Mouse (Mus musculus) gastrocnemius, adult 18-20 months (tissue): ENCODE results near the gene Uimc1. TPM values are rescaled to one million over a fixed set of nuclear protein-coding genes. Genes with fewer than 3 reads are reported as not detected.

Source experiments
- DNase-seq: peaks from one replicate; pipeline ENCODE4 v3.0.0; 2021; ENCODE audit warnings: low spot score
- total RNA-seq, 2 experiments: library from RNA; stranded (reverse); gene quantifications; 2 replicates each; pipeline ENCODE4 v1.2.3; 2021

Gene Uimc1
- total RNA-seq, 2 experiments from 2014 or later, result 11.1 to 12.5 TPM

DNA sequence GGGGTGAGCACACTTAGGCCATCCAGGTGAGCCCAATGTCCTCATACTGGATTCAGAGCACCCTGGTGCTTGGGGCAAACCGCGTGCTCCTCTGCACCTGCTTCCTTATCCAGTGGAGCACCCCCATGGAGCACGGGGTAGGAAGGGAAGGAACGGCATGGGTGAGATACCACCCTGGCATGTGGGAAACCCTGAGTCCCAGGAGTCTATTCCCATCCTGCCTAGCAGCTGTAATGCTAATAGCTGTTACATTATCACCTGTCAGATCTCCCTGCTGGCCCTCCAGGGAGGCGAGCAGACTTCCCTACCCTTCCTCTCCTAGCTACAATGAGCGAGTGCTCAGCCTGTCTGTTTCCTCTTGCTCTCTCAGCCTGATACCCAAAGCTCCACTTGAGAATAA is 104.9 kb downstream of the Uimc1 start:
- no peak for DNase-seq

DNA sequence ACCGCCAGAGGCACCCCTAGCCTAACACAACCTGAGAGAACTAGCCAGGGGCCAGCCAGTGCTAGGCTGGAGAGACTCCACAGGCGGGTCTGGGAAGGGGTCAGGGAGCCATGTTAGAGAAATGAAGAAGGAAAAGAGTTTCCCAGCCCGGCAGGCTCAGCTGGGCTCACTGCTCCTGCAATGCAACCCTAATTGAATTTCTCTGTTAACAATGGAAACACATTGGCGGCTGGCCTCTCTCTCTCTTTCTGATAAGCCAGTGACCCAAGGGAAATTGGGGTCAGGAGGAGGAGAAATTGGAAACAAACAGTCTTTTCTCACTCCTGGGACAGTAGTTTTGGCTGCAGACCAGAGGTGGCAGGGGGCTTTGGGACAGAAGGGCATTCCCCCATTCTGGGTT is 105.5 kb downstream of the Uimc1 start:
- DNase-seq, result no peak

DNA sequence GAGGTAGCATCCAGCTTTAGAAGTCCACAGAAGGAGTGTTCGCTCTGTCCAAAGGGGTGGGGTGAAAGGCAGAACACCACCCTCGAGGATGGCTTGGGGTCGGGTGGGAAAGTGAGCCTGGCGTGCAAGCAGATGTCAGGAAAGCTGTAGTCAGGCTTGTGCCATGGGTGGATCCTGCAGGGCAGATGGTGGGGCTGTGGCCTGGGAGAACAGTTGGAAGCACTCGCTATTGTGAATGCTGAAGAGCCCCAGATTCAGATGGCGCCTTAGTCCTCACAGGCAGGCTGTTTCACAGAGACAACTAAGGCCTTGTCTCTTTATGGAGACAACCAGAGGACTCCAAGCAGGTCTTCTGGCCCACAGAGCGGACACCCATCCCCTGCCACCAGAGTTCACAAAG is 107.9 kb downstream of the Uimc1 start:
- no peak for DNase-seq

DNA sequence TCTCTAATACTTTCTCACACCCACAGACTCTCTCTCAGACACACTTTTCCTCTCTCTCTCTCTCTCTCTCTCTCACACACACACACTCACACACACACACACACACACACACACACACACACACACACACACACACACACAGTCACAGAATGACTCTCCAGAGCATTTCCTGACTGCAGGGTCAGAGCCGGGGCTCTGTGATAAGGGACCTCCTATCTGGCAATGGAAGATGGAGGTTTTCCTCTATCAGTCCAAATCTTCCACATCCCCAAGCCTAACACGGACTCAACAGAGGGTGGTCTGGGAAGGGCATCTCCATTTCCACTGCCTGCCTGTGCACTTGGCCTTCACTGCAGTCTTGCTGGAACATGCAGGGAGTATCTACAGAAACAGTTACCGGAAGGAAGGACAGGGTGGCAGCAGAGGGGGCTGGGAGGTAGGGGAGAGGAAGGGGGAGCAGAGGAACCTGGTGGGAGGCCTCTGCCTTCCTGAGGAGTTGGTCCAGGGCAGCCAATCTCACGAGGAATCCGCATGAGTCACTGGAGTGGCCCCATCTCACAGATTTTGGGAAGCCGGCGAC is 111.8 kb downstream of the Uimc1 start:
- DNase-seq, result no peak

DNA sequence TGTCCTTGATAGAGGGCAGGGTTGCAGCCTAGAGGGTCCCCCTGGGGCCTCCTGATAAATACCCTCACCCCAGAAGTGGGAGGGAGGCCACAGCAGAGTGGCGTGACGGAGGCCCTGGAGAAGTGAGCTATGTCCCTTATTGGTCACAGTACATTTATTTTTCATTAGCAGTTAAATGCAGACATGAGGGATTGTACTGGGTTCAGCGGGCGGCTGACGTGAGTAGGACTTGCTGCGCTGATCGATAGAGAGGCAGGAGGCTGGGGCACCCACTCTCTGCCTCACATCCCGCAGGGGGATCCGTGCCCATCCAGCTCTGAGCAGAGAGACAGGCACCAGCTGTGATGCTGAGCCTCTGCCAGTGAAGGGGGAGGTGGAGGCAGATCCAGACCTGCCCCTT is 112.7 kb downstream of the Uimc1 start:
- no peak for DNase-seq

DNA sequence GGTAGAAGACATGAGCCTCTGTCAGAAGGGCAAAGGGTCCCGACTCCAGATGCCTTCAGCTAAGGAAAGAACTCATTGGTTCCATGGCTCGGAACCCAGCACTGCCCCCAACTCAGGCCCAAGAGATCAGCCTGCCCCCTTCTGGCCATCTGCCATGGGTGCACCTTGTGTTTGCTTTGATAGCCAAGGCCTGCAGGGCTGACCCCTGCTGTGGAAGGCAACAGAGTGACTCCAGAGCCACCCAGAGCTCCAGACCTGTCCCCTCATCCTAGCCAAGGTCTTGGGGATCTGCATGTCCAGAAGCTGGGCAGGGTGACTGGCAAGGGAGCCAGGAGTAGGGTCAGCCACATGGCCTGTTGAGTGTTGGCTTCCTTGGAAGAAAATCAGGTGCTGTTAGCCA is 116.5 kb downstream of the Uimc1 start:
- no peak for DNase-seq

DNA sequence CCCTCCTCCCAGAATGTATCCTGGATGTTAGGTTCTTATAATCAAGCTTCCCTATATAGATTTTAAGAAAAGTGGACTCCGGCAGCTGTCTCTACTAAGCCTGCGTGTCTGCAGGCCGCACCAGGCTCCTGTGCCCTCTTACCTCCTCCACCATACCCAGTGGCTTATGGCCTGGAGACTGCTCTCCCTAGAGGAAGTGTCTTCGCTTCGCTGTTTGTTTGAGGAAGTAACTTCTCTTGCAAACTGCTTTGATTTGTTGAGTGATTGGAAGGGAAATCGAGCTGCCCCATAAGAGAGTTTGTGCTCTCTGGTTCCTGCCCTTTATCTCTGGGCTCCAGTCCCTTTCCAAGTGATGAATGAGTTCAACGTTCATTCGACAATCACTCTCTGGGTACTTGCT is 117.1 kb downstream of the Uimc1 start:
- no peak for DNase-seq

DNA sequence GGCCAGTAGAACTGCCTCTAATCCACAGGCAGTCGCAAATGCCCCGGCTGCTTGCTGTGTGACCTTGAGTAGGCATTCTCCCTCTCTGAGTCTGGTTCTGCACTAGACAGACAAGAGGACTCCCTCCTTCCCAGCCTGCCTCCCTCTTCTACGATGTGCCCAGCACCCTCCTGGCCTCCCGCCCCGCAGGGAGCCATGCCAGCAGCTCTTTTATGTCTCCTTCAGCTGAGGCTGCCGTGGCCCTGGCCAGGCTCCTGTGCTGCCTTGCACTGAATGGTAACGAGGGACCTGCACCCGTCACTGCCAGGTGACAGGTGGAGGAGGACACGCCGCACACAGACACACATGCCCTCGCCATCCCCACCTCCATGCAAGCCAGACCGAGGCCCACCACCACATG is 119.1 kb downstream of the Uimc1 start:
- DNase-seq, result no peak

DNA sequence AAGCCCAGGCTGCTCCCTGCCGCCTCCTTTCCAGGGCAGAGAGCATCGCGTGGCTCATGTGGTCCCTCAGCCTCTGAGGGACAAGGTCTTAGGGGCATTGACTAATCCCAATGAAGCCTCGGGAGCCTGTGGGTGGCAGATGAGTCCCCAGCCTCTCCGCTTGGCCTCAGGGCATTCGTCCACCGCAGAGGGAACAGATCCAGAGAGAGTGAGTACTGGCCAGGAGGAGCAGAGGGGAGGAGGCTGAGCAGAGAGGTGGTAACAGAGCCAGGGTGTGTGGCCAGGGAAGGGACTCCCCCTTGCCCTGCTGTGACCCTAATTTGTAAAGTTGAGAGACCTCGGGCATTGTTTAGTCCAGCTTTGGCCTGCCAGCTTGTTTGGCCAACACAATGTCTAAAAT is 121.3 kb downstream of the Uimc1 start:
- no peak for DNase-seq

Other genes with a start within 250 kb of the Uimc1 start
- gene Unc5a, start 150.9 kb downstream of the Uimc1 start, total RNA-seq, result 1 to 10 TPM; 7.6 to 7.8 TPM
- gene Hk3, start 78.9 kb downstream of the Uimc1 start, total RNA-seq, result under 1 TPM; 0.14 to 0.19 TPM
- 10 to 100 TPM; 12.1 to 14.5 TPM for gene Zfp346, start 5.0 kb upstream of the Uimc1 start, total RNA-seq
- gene Gm17617, start 33.2 kb upstream of the Uimc1 start, total RNA-seq, result not detected
- 1 to 10 TPM; 1.2 to 1.3 TPM for gene Fgfr4, start 52.3 kb upstream of the Uimc1 start, total RNA-seq
- gene Nsd1, start 109.5 kb upstream of the Uimc1 start, total RNA-seq, result 10 to 100 TPM; 40.0 to 47.1 TPM
- gene Prelid1, start 220.2 kb upstream of the Uimc1 start, total RNA-seq, result 10 to 100 TPM; 14.9 to 18.1 TPM
- 10 to 100 TPM; 31.7 to 32.3 TPM for gene Rab24, start 221.6 kb upstream of the Uimc1 start, total RNA-seq
- gene Mxd3, start 229.5 kb upstream of the Uimc1 start, total RNA-seq, result not detected